Comparison of ENCODE assay signal across 15 mouse cellular contexts in the genomic region with DNA sequence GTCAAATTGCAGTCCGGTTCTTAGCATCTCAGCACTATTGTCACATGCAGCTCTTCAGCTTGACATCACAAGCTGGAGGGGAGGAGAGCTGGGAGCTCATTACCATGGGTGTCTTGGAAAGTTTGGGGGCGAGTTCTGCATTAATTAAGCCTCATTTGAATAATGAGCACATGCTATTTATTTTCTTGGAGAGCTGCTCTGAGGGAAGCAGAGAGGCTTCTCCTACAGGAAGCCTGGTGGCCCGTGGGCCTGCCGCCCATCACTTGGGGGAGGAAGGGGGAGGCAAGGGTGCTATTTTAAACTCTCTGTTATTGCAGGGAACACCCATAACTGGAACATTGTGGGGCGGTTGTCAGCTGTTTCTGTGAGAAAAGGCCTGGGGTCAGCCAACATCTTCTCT.
A peak's percentile ranks its signal among the peaks of the same experiment; 100 is the strongest.
DNase-seq lines count a peak whose midpoint lies in the region; ATAC-seq and TF ChIP-seq lines count a peak whose summit lies in the region.
"Had no signal": no experiment of that assay in that cellular context is flagged by ENCODE, and none has a peak within 500 bp of the region (broad histone marks: within the 10 kb centered on the region; RNA-seq: fewer than 3 reads in every experiment).

No protein-coding gene starts in this region.

- no peak overlapping the region for H3K27ac ChIP-seq in forebrain, postnatal 0 days (ENCODE audit: low read depth, low read length)
- H3K27ac ChIP-seq in heart, embryonic 10.5 days, result no peak overlapping the region
- no peak overlapping the region for H3K27ac ChIP-seq in midbrain, embryonic 15.5 days
- H3K27ac ChIP-seq: limb, embryonic 13.5 days had no signal

- H3K27me3 ChIP-seq in forebrain, postnatal 0 days (ENCODE audit: insufficient read depth, low read length), result no peaks in the 10 kb centered on the region
- no peaks in the 10 kb centered on the region for H3K27me3 ChIP-seq in heart, embryonic 10.5 days (ENCODE audit: insufficient read depth, poor library complexity, severe bottlenecking)
- H3K27me3 ChIP-seq in midbrain, embryonic 15.5 days (replicated peaks), result no peaks in the 10 kb centered on the region
- H3K27me3 ChIP-seq: limb, embryonic 13.5 days had no signal

- H3K4me2 ChIP-seq in forebrain, postnatal 0 days (ENCODE audit: low read depth), result no peak overlapping the region
- no peak overlapping the region for H3K4me2 ChIP-seq in midbrain, embryonic 15.5 days
- H3K4me2 ChIP-seq: limb, embryonic 13.5 days had no signal

- H3K4me3 ChIP-seq in forebrain, postnatal 0 days (ENCODE audit: low read depth, low read length), result no peak overlapping the region
- no peak overlapping the region for H3K4me3 ChIP-seq in heart, embryonic 10.5 days
- H3K4me3 ChIP-seq in midbrain, embryonic 15.5 days, result no peak overlapping the region
- H3K4me3 ChIP-seq: limb, embryonic 13.5 days had no signal

- no peak for TF ChIP-seq CTCF in brain, embryonic 14.5 days (IDR thresholded peaks at IDR 0.05; ENCODE audit: borderline replicate concordance, extremely low read depth, insufficient read depth, insufficient read length)
- TF ChIP-seq CTCF in forebrain, postnatal 0 days (IDR thresholded peaks at IDR 0.05; ENCODE audit: low read depth), result no peak

- H3K36me3 ChIP-seq in forebrain, postnatal 0 days (ENCODE audit: insufficient read depth), result no peaks in the 10 kb centered on the region
- no peaks in the 10 kb centered on the region for H3K36me3 ChIP-seq in heart, embryonic 10.5 days
- H3K36me3 ChIP-seq in midbrain, embryonic 15.5 days (replicated peaks), result no peaks in the 10 kb centered on the region
- H3K36me3 ChIP-seq: G1E; limb, embryonic 13.5 days had no signal

- DNase-seq in brain, embryonic 14.5 days (ENCODE audit: low read depth), result peak; percentile 92
- DNase-seq in forebrain, postnatal 0 days, result peak; percentile 50
- DNase-seq in layer of hippocampus, adult 9-10 months (ENCODE audit: low spot score), result peak; percentile 59
- peak; percentile 73 to 98 for DNase-seq in left cerebral cortex, postnatal 25 days (ENCODE audit: low spot score in 2 of 2)
- no peak for DNase-seq in yolk sac, embryonic 10.5 days (ENCODE audit: low spot score)
- no peak for DNase-seq in urinary bladder, postnatal 36 days (ENCODE audit: low spot score in 2 of 2)
- no peak for DNase-seq in heart, embryonic 10.5 days (ENCODE audit: low spot score)
- DNase-seq: adrenal gland, postnatal 36 days; cerebellum, adult 11 months; heart, postnatal 10 days; lung, adult 18-20 months had no signal

- TF ChIP-seq POLR2A in brain, embryonic 14.5 days (IDR thresholded peaks at IDR 0.05; ENCODE audit: borderline replicate concordance, extremely low read depth, insufficient read depth, insufficient read length, poor library complexity, severe bottlenecking), result no peak

- H3K4me1 ChIP-seq in forebrain, postnatal 0 days (ENCODE audit: insufficient read depth), result peaks cover 3% of the 10 kb centered on the region; the same call in 1 of the 2 replicates
- no peaks in the 10 kb centered on the region for H3K4me1 ChIP-seq in heart, embryonic 10.5 days
- H3K4me1 ChIP-seq in midbrain, embryonic 15.5 days, result no peaks in the 10 kb centered on the region
- H3K4me1 ChIP-seq: limb, embryonic 13.5 days had no signal

- peak; percentile 67; the same call in 1 of the 2 replicates for ATAC-seq in forebrain, postnatal 0 days
- no peak for ATAC-seq in midbrain, embryonic 15.5 days (replicated peaks)
- ATAC-seq: hindbrain, embryonic 16.5 days had no signal

- WGBS in forebrain, postnatal 0 days, result 14% methylated on average over 5 of the region's 5 CpGs
- 66% methylated on average over 5 of the region's 5 CpGs for WGBS in heart, embryonic 10.5 days
- WGBS in midbrain, embryonic 15.5 days, result 61% methylated on average over 5 of the region's 5 CpGs

- intact Hi-C loops in left cerebral cortex, postnatal 25 days (cut with DNase I), result loop anchor here (1.0 to 2.0 kb wide), 5 partner anchors 24 to 273 kb away; no protein-coding TSS in a partner anchor

- no peak overlapping the region for H3K9ac ChIP-seq in forebrain, postnatal 0 days
- H3K9ac ChIP-seq in midbrain, embryonic 15.5 days, result no peak overlapping the region
- H3K9ac ChIP-seq: limb, embryonic 13.5 days had no signal

- no peaks in the 10 kb centered on the region for H3K9me3 ChIP-seq in forebrain, postnatal 0 days (ENCODE audit: low read length)
- no peaks in the 10 kb centered on the region for H3K9me3 ChIP-seq in heart, embryonic 10.5 days
- H3K9me3 ChIP-seq in midbrain, embryonic 15.5 days, result no peaks in the 10 kb centered on the region
- H3K9me3 ChIP-seq: limb, embryonic 13.5 days had no signal

Comparison
In these comparisons a context has a peak if more than half of its experiments do, and no peak if none do; other contexts are left out.
1. DNase-seq: peak in brain, embryonic 14.5 days (single experiment), forebrain, postnatal 0 days (single experiment), layer of hippocampus, adult 9-10 months (single experiment) and left cerebral cortex, postnatal 25 days (2 of 2); none in yolk sac, embryonic 10.5 days (single experiment), urinary bladder, postnatal 36 days (0 of 2) and heart, embryonic 10.5 days (single experiment).